Mouse (Mus musculus) hindbrain, embryonic 16.5 days (tissue): ENCODE results near the gene Trappc6a. TPM values are rescaled to one million over a fixed set of nuclear protein-coding genes. Genes with fewer than 3 reads are reported as not detected.

Experiments
- ATAC-seq: fragments of 200-750 bp; cut with Nextera tagmentation; 2 replicates; pipeline ENCODE4 v1.8.0; 2017; ENCODE audit warnings: moderate TSS enrichment, moderate library complexity
- H3K27ac ChIP-seq: fragments of 300-500 bp; sonication (generic); 2 replicates; pipeline ENCODE4 v1.5.1; 2014; ENCODE audit warnings: low read depth, mild to moderate bottlenecking, control low read depth, low read length, moderate library complexity
- H3K27me3 ChIP-seq: fragments of 300-500 bp; sonication (generic); replicated peaks from 2 replicates; pipeline ENCODE4 v1.6.1; 2014; ENCODE audit warnings: low read length; ENCODE audit not compliant: control insufficient read depth, insufficient read depth
- H3K36me3 ChIP-seq: fragments of 300-500 bp; sonication (generic); 2 replicates; pipeline ENCODE4 v1.6.1; 2014; ENCODE audit warnings: mild to moderate bottlenecking, low read length, moderate library complexity, mixed read lengths; ENCODE audit not compliant: control insufficient read depth, insufficient read depth
- H3K4me1 ChIP-seq: fragments of 300-500 bp; sonication (generic); 2 replicates; pipeline ENCODE4 v1.6.1; 2014; ENCODE audit warnings: low read depth, low read length; ENCODE audit not compliant: control insufficient read depth, insufficient read depth
- H3K4me2 ChIP-seq: fragments of 300-500 bp; sonication (generic); 2 replicates; pipeline ENCODE4 v1.6.1; 2014; ENCODE audit warnings: mild to moderate bottlenecking, low read length, control low read depth, moderate library complexity
- H3K4me3 ChIP-seq: fragments of 300-500 bp; sonication (generic); 2 replicates; pipeline ENCODE4 v1.5.1; 2014; ENCODE audit warnings: mild to moderate bottlenecking, low read length, control low read depth, moderate library complexity
- H3K9ac ChIP-seq: fragments of 300-500 bp; sonication (generic); 2 replicates; pipeline ENCODE4 v1.6.1; 2014; ENCODE audit warnings: low read depth, mild to moderate bottlenecking, control low read depth, low read length, moderate library complexity
- H3K9me3 ChIP-seq: fragments of 300-500 bp; sonication (generic); 2 replicates; pipeline ENCODE4 v1.6.1; 2014; ENCODE audit warnings: mild to moderate bottlenecking, low read length, moderate library complexity; ENCODE audit not compliant: control insufficient read depth
- WGBS: fragments of 180-500 bp; shearing (Covaris S2); extraction: QIAGEN DNeasy Blood & Tissue Kit; methylation state at CpG from one replicate; pipeline ENCODE4 v1.1.7; 2014; 5-methylcytosine and 5-hydroxymethylcytosine counted together
- polyA plus RNA-seq: library from polyadenylated mRNA; unstranded; fragments of >200 nt; fragmentation: Nextera tagmentation; extraction: Ambion mirVana; gene quantifications from 2 replicates; pipeline ENCODE4 v1.2.1, GENCODE M21; 2015

Gene Trappc6a
- polyA plus RNA-seq, 1 experiment from 2014 or later: 37.1 TPM

GRCm38 (mm10) chr7:19483281-19483680, 24.9 kb upstream of the Trappc6a start:
- Histone ChIP-seq H3K9me3 (no peaks in the 10 kb centered on the region), H3K27ac (no peak overlapping the region), H3K9ac (no peak overlapping the region), H3K4me1 (no peaks in the 10 kb centered on the region), H3K4me2 (no peak overlapping the region), H3K27me3 (peaks cover 7% of the 10 kb centered on the region), H3K36me3 (no peaks in the 10 kb centered on the region), H3K4me3 (no peak overlapping the region)
- 84% methylated on average over 8 of the region's 8 CpGs for WGBS
- no peak for ATAC-seq

GRCm38 (mm10) chr7:19485488-19485887, 22.7 kb upstream of the Trappc6a start:
- 77% methylated on average over 1 of the region's 1 CpGs for WGBS
- H3K9me3 ChIP-seq: no peaks in the 10 kb centered on the region

GRCm38 (mm10) chr7:19486549-19486948, 21.6 kb upstream of the Trappc6a start:
- no peak overlapping the region for H3K4me3 ChIP-seq
- no peak for ATAC-seq
- H3K27me3 ChIP-seq: peaks cover 37% of the 10 kb centered on the region
- no peak overlapping the region for H3K27ac ChIP-seq
- H3K4me2 ChIP-seq: no peak overlapping the region
- H3K9ac ChIP-seq: no peak overlapping the region
- no peaks in the 10 kb centered on the region; the same call in 1 of the 2 replicates for H3K4me1 ChIP-seq
- no peaks in the 10 kb centered on the region for H3K36me3 ChIP-seq
- no peaks in the 10 kb centered on the region for H3K9me3 ChIP-seq
- 93% methylated on average over 7 of the region's 7 CpGs for WGBS

More at GRCm38 (mm10) chr7:19485488-19485887, 22.7 kb upstream of the Trappc6a start:
- Histone ChIP-seq H3K36me3 (no peaks in the 10 kb centered on the region), H3K4me2 (no peak overlapping the region), H3K4me3 (no peak overlapping the region), H3K9ac (no peak overlapping the region), H3K4me1 (no peaks in the 10 kb centered on the region; the same call in 1 of the 2 replicates), H3K27me3 (peaks cover 28% of the 10 kb centered on the region), H3K27ac (no peak overlapping the region)
- no peak for ATAC-seq

- Histone ChIP-seq H3K27me3 (peaks cover 46% of the 10 kb centered on the region), H3K4me2 (peak overlapping the region; percentile 57), H3K9me3 (no peaks in the 10 kb centered on the region), H3K4me3 (peak overlapping the region; percentile 38), H3K27ac (no peak overlapping the region), H3K9ac (peak overlapping the region; percentile 51; the same call in 1 of the 2 replicates), H3K4me1 (no peaks in the 10 kb centered on the region; the same call in 1 of the 2 replicates), H3K36me3 (no peaks in the 10 kb centered on the region)
- WGBS: 6% methylated on average over 31 of the region's 31 CpGs
- peak; percentile 76 for ATAC-seq
Observed at GRCm38 (mm10) chr7:19489525-19489924, 18.7 kb upstream of the Trappc6a start.

- H3K27ac ChIP-seq: no peak overlapping the region
- no peak for ATAC-seq
- peaks cover 46% of the 10 kb centered on the region for H3K27me3 ChIP-seq
- peak overlapping the region; percentile 37 for H3K9ac ChIP-seq
- no peaks in the 10 kb centered on the region for H3K36me3 ChIP-seq
- H3K4me3 ChIP-seq: peak overlapping the region; percentile 9; the same call in 1 of the 2 replicates
- peak overlapping the region; percentile 37 for H3K4me2 ChIP-seq
- H3K4me1 ChIP-seq: no peaks in the 10 kb centered on the region; the same call in 1 of the 2 replicates
- no peaks in the 10 kb centered on the region for H3K9me3 ChIP-seq
- WGBS: 3% methylated on average over 26 of the region's 26 CpGs
Observed at GRCm38 (mm10) chr7:19491731-19492130, 16.5 kb upstream of the Trappc6a start.

- Histone ChIP-seq H3K4me3 (no peak overlapping the region), H3K36me3 (no peaks in the 10 kb centered on the region), H3K9ac (no peak overlapping the region), H3K4me2 (no peak overlapping the region), H3K9me3 (no peaks in the 10 kb centered on the region), H3K4me1 (no peaks in the 10 kb centered on the region; the same call in 1 of the 2 replicates), H3K27me3 (peaks cover 24% of the 10 kb centered on the region), H3K27ac (no peak overlapping the region)
- ATAC-seq: no peak
- WGBS: 84% methylated on average over 25 of the region's 25 CpGs
Observed at GRCm38 (mm10) chr7:19494751-19495474, 13.3 kb upstream of the Trappc6a start.

GRCm38 (mm10) chr7:19495521-19496213, 12.5 kb upstream of the Trappc6a start:
- Histone ChIP-seq H3K9ac (no peak overlapping the region), H3K27ac (no peak overlapping the region), H3K9me3 (no peaks in the 10 kb centered on the region), H3K4me2 (no peak overlapping the region), H3K4me1 (no peaks in the 10 kb centered on the region), H3K4me3 (no peak overlapping the region), H3K36me3 (no peaks in the 10 kb centered on the region), H3K27me3 (peaks cover 17% of the 10 kb centered on the region)
- 64% methylated on average over 20 of the region's 20 CpGs for WGBS
- no peak for ATAC-seq

GRCm38 (mm10) chr7:19496214-19496555, 12.0 kb upstream of the Trappc6a start:
- 61% methylated on average over 5 of the region's 5 CpGs for WGBS
- Histone ChIP-seq H3K9ac (no peak overlapping the region), H3K27ac (no peak overlapping the region)

GRCm38 (mm10) chr7:19498326-19498725, 9.9 kb upstream of the Trappc6a start:
- ATAC-seq: no peak
- WGBS: 87% methylated on average over 4 of the region's 4 CpGs
- no peak overlapping the region for H3K4me3 ChIP-seq
- H3K4me1 ChIP-seq: no peaks in the 10 kb centered on the region
- no peaks in the 10 kb centered on the region for H3K9me3 ChIP-seq
- peaks cover 2% of the 10 kb centered on the region for H3K27me3 ChIP-seq
- H3K4me2 ChIP-seq: no peak overlapping the region
- H3K36me3 ChIP-seq: no peaks in the 10 kb centered on the region
- H3K27ac ChIP-seq: no peak overlapping the region
- H3K9ac ChIP-seq: no peak overlapping the region

More at GRCm38 (mm10) chr7:19496214-19496555, 12.0 kb upstream of the Trappc6a start:
- Histone ChIP-seq H3K4me1 (no peaks in the 10 kb centered on the region), H3K9me3 (no peaks in the 10 kb centered on the region), H3K4me3 (no peak overlapping the region), H3K4me2 (no peak overlapping the region), H3K27me3 (peaks cover 12% of the 10 kb centered on the region), H3K36me3 (no peaks in the 10 kb centered on the region)
- no peak for ATAC-seq
